9 mouse cellular contexts compared by ENCODE assay signal in the genomic region with DNA sequence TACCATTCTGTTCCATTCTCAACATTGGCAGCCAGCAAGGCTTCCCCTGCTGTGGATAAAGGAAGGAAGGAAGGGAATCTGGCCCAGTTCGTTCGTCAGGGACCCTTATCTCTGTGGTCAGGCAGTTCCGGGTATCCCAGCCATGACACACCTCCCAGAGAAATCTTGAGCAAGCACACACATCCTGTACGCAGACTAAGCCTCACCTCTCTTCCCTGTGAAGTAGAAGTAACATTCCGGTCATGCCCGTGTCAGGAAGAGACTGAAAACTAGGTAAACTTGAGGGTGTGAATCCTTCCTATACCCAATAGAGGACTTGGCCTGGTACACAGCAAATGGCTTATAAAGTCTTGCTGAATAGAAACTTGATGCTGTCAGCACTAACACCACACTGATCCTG. TPM values are rescaled to one million over a fixed set of nuclear protein-coding genes. Genes with fewer than 3 reads are reported as not detected.
DNase-seq lines count a peak whose midpoint lies in the region; ATAC-seq and TF ChIP-seq lines count a peak whose summit lies in the region.
"Had no signal": no experiment of that assay in that cellular context is flagged by ENCODE, and none has a peak within 500 bp of the region (broad histone marks: within the 10 kb centered on the region; RNA-seq: fewer than 3 reads in every experiment).

No protein-coding gene starts in this region.

- no peak overlapping the region for H3K4me2 ChIP-seq in intestine, embryonic 16.5 days (ENCODE audit: low read depth, low read length)
- H3K4me2 ChIP-seq in lung, embryonic 14.5 days: no peak overlapping the region

- H3K9ac ChIP-seq in MEL (ENCODE audit: control insufficient read depth, low read depth, low read length, poor library complexity, severe bottlenecking): peak overlapping the region; percentile 4; the same call in 1 of the 2 replicates
- H3K9ac ChIP-seq in intestine, embryonic 16.5 days (ENCODE audit: low read depth, low read length): peak overlapping the region; percentile 42
- no peak overlapping the region for H3K9ac ChIP-seq in lung, embryonic 14.5 days

- 44% methylated on average over 6 of the region's 6 CpGs for WGBS in intestine, embryonic 16.5 days
- WGBS in lung, embryonic 14.5 days: 27% methylated on average over 6 of the region's 6 CpGs

- peaks cover 0 to 41% of the 10 kb centered on the region in 2 experiments; a peak in 2 of 4 replicates for H3K36me3 ChIP-seq in MEL (ENCODE audit: control insufficient read depth in 1 of 2, insufficient read depth in 2 of 2, low read length in 2 of 2)
- H3K36me3 ChIP-seq in intestine, embryonic 16.5 days (ENCODE audit: control insufficient read depth, insufficient read depth, low read length): no peaks in the 10 kb centered on the region
- no peaks in the 10 kb centered on the region for H3K36me3 ChIP-seq in lung, embryonic 14.5 days (ENCODE audit: insufficient read depth)

- TF ChIP-seq EP300 in MEL (IDR thresholded peaks at IDR 0.05; ENCODE audit: low read depth in 1 of 2, low read length in 2 of 2): peak; percentile 79 to 88

- no peak overlapping the region for H3K4me3 ChIP-seq in MEL (ENCODE audit: control insufficient read depth in 1 of 2, insufficient read depth in 1 of 2, low read depth in 2 of 2, low read length in 2 of 2)
- no peak overlapping the region for H3K4me3 ChIP-seq in intestine, embryonic 16.5 days (ENCODE audit: low read length)
- H3K4me3 ChIP-seq in lung, embryonic 14.5 days (ENCODE audit: low read depth, low read length): no peak overlapping the region
- H3K4me3 ChIP-seq in left cerebral cortex, adult 2 months: no peak overlapping the region

- peak; percentile 76 for DNase-seq in MEL (ENCODE audit: low read depth, low spot score)
- peak; percentile 63 for DNase-seq in lung, embryonic 14.5 days
- no peak for DNase-seq in layer of hippocampus, adult 8-10 months (ENCODE audit: low spot score in 2 of 2)
- DNase-seq in left cerebral cortex, adult 2 months (ENCODE audit: extremely low spot score in 1 of 2, low spot score in 2 of 2): no peak
- no peak for DNase-seq in right cerebral cortex, adult 2 months (ENCODE audit: low spot score in 2 of 2)
- no peak for DNase-seq in cerebellum, adult 11-12 months
- DNase-seq: cerebellum, adult 8-10 months had no signal

- H3K79me2 ChIP-seq in MEL (ENCODE audit: control insufficient read depth, insufficient read depth, low read length, poor library complexity): no peaks in the 10 kb centered on the region

- TF ChIP-seq RAD21 in MEL (IDR thresholded peaks at IDR 0.05; ENCODE audit: low read depth, low read length): no peak

- intact Hi-C loops in left cerebral cortex, adult 2 months (cut with DNase I): no loop called here

- TF ChIP-seq CTCF in MEL (IDR thresholded peaks at IDR 0.05 in 2 of 3, conservative IDR thresholded peaks at IDR 0.05 in 1 of 3; ENCODE audit: control insufficient read depth in 1 of 3, insufficient read depth in 1 of 3, low read depth in 2 of 3, low read length in 3 of 3, poor library complexity in 1 of 3, severe bottlenecking in 1 of 3): no peak
- no peak for TF ChIP-seq CTCF in lung, embryonic 14.5 days (IDR thresholded peaks at IDR 0.05; ENCODE audit: low read depth)
- TF ChIP-seq CTCF in left cerebral cortex, adult 2 months (IDR thresholded peaks at IDR 0.05): no peak

- H3K27me3 ChIP-seq in MEL (ENCODE audit: control insufficient read depth in 1 of 2, insufficient read depth in 2 of 2, low read length in 2 of 2): no peaks in the 10 kb centered on the region
- no peaks in the 10 kb centered on the region for H3K27me3 ChIP-seq in intestine, embryonic 16.5 days (replicated peaks; ENCODE audit: control insufficient read depth, insufficient read depth, low read length)
- H3K27me3 ChIP-seq in lung, embryonic 14.5 days (ENCODE audit: insufficient read depth, low read length): no peaks in the 10 kb centered on the region

- H3K9me3 ChIP-seq in MEL (replicated peaks; ENCODE audit: insufficient read depth, low read length): no peaks in the 10 kb centered on the region
- H3K9me3 ChIP-seq in intestine, embryonic 16.5 days (ENCODE audit: control insufficient read depth, low read length): no peaks in the 10 kb centered on the region
- H3K9me3 ChIP-seq in lung, embryonic 14.5 days (ENCODE audit: low read depth, low read length): no peaks in the 10 kb centered on the region

- H3K4me1 ChIP-seq in MEL (ENCODE audit: control insufficient read depth in 1 of 2, insufficient read depth in 2 of 2, low read length in 2 of 2): peaks cover 0 to 60% of the 10 kb centered on the region in 2 experiments; a peak in 3 of 4 replicates
- peaks cover 82% of the 10 kb centered on the region for H3K4me1 ChIP-seq in intestine, embryonic 16.5 days (ENCODE audit: control insufficient read depth, insufficient read depth, low read length)
- H3K4me1 ChIP-seq in lung, embryonic 14.5 days (ENCODE audit: insufficient read depth): peaks cover 50% of the 10 kb centered on the region

- no peak for TF ChIP-seq POLR2A in MEL (IDR thresholded peaks at IDR 0.05; ENCODE audit: control insufficient read depth in 1 of 2, insufficient read depth in 1 of 2, low read depth in 1 of 2, low read length in 2 of 2, poor library complexity in 1 of 2)

- ATAC-seq in common myeloid progenitor, adult 5-6 weeks (replicated peaks; ENCODE audit: low read depth, poor library complexity, severe bottlenecking): peak; percentile 55
- peak; percentile 29 for ATAC-seq in intestine, embryonic 16.5 days
- peak; percentile 55 for ATAC-seq in lung, embryonic 14.5 days (ENCODE audit: insufficient read depth)

- peak overlapping the region; percentile 20; the same call in 1 of the 2 replicates for H3K27ac ChIP-seq in MEL (ENCODE audit: control insufficient read depth, low read depth, low read length)
- peak overlapping the region; percentile 82 for H3K27ac ChIP-seq in intestine, embryonic 16.5 days (ENCODE audit: low read length)
- H3K27ac ChIP-seq in lung, embryonic 14.5 days (ENCODE audit: low read depth): peak overlapping the region; percentile 76
- H3K27ac ChIP-seq in left cerebral cortex, adult 2 months: no peak overlapping the region

TF ChIP-seq in MEL, 35 proteins besides CTCF, POLR2A, EP300 and RAD21:
- TF ChIP-seq POLR2AphosphoS5 (IDR thresholded peaks at IDR 0.05; ENCODE audit: borderline replicate concordance, low read depth, low read length) (no peak), USF1 (IDR thresholded peaks at IDR 0.05; ENCODE audit: low read depth, low read length) (no peak), POLR2AphosphoS2 (IDR thresholded peaks at IDR 0.05; ENCODE audit: low read length) (no peak), MYB (IDR thresholded peaks at IDR 0.05; ENCODE audit: low read depth, low read length) (no peak), SIN3A (IDR thresholded peaks at IDR 0.05; ENCODE audit: low read length) (peak; percentile 33; the same call in 1 of the 2 replicates), ZNF384 (IDR thresholded peaks at IDR 0.05; ENCODE audit: low read depth, low read length) (no peak), CHD2 (IDR thresholded peaks at IDR 0.05; ENCODE audit: low read length) (no peak), HCFC1 (IDR thresholded peaks at IDR 0.05; ENCODE audit: low read depth, low read length) (no peak), RCOR1 (IDR thresholded peaks at IDR 0.05; ENCODE audit: low read depth, low read length) (peak; percentile 89), ETS1 (IDR thresholded peaks at IDR 0.05; ENCODE audit: low read depth, low read length) (peak; percentile 48; the same call in 1 of the 2 replicates), GATA1 (IDR thresholded peaks at IDR 0.05; ENCODE audit: low read depth, low read length) (peak; percentile 86), TCF12 (IDR thresholded peaks at IDR 0.05; ENCODE audit: low read depth, low read length) (peak; percentile 74), TAL1 (IDR thresholded peaks at IDR 0.05; ENCODE audit: low read length) (peak; percentile 89), ZC3H11A (IDR thresholded peaks at IDR 0.05; ENCODE audit: low read depth, low read length) (no peak), USF2 (IDR thresholded peaks at IDR 0.05; ENCODE audit: borderline replicate concordance in 1 of 2, insufficient read depth in 1 of 2, low read depth in 1 of 2, low read length in 2 of 2) (no peak)

RNA-seq across cellular contexts. Expression of gene Nek6, which starts 21.9 kb away (rescaled TPM):
- 3.5 and 3.7 TPM in 2 replicates for total RNA-seq in MEL (2012; rRNA removed)
- 1 to 10 TPM in 1 of 2 experiments, not detected in 1; 5.4 TPM for polyA plus RNA-seq in MEL (2012; ENCODE audit: insufficient read depth in 1 of 2, insufficient read length in 2 of 2, low read depth in 1 of 2, low replicate concordance in 2 of 2, missing spikeins in 1 of 2)
- 5.4 and 7.2 TPM in 2 replicates for total RNA-seq in common myeloid progenitor, adult 5-6 weeks (2017)
- polyA plus RNA-seq in intestine, embryonic 16.5 days (2015; fragmentation: Nextera tagmentation; extraction: Ambion mirVana): 124 and 128 TPM in 2 replicates
- 129 and 134 TPM in 2 replicates for polyA plus RNA-seq in lung, embryonic 14.5 days (2014; fragmentation: Nextera tagmentation; extraction: Ambion mirVana)
- 10 to 100 TPM; 34.1 to 54.9 (median 44.9) TPM for total RNA-seq in layer of hippocampus, adult 8-10 months (2022)
- 10 to 100 TPM; 28.2 to 29.4 TPM for total RNA-seq in left cerebral cortex, adult 2 months (2021)

Comparison
In these comparisons a context has a peak if more than half of its experiments do, and no peak if none do; other contexts are left out.
1. DNase-seq: peak in MEL (single experiment) and lung, embryonic 14.5 days (single experiment); none in layer of hippocampus, adult 8-10 months (0 of 2), left cerebral cortex, adult 2 months (0 of 2), right cerebral cortex, adult 2 months (0 of 2) and cerebellum, adult 11-12 months (single experiment).
2. Peak in every context shown above with its lines, with median percentiles within 50 percentile points of each other: ATAC-seq.